Mouse (Mus musculus) forebrain, postnatal 0 days (tissue): ENCODE measurements at regions not wholly inside any gene's neighbourhood (a gene's known extent, or its start where the extent isn't known, plus 50 kb on each side); places are given as distances from the start of the nearest gene placed in this dataset.
A peak's percentile ranks its signal among the peaks of the same experiment; 100 is the strongest.

Experiments
- ATAC-seq: fragments of 200-750 bp; cut with Nextera tagmentation; 2 replicates; pipeline ENCODE4 v1.8.0; 2017; ENCODE audit warnings: mild to moderate bottlenecking, moderate library complexity
- DNase-seq: peaks from one replicate; pipeline ENCODE4 v3.0.0-alpha.2; 2015
- H3K27ac ChIP-seq: fragments of 300-500 bp; sonication (generic); 2 replicates; pipeline ENCODE4 v1.5.1; 2014; ENCODE audit warnings: low read depth, mild to moderate bottlenecking, antibody characterized with exemption, low read length, moderate library complexity, mixed read lengths
- H3K27me3 ChIP-seq: fragments of 300-500 bp; sonication (generic); 2 replicates; pipeline ENCODE4 v1.6.1; 2014; ENCODE audit warnings: mild to moderate bottlenecking, low read length, mixed read lengths; ENCODE audit not compliant: insufficient read depth
- H3K36me3 ChIP-seq: fragments of 300-500 bp; sonication (generic); 2 replicates; pipeline ENCODE4 v1.6.1; 2014; ENCODE audit warnings: mild to moderate bottlenecking, moderate library complexity; ENCODE audit not compliant: insufficient read depth
- H3K4me1 ChIP-seq: fragments of 300-500 bp; sonication (generic); 2 replicates; pipeline ENCODE4 v1.6.1; 2014; ENCODE audit warnings: antibody characterized with exemption; ENCODE audit not compliant: insufficient read depth
- H3K4me2 ChIP-seq: fragments of 300-500 bp; sonication (generic); 2 replicates; pipeline ENCODE4 v1.6.1; 2014; ENCODE audit warnings: low read depth, mild to moderate bottlenecking, moderate library complexity
- H3K4me3 ChIP-seq: fragments of 300-500 bp; sonication (generic); 2 replicates; pipeline ENCODE4 v1.5.1; 2014; ENCODE audit warnings: low read depth, low read length, mixed read lengths
- H3K9ac ChIP-seq: fragments of 300-500 bp; sonication (generic); 2 replicates; pipeline ENCODE4 v1.6.1; 2014; ENCODE audit warnings: mild to moderate bottlenecking
- H3K9me3 ChIP-seq: fragments of 300-500 bp; sonication (generic); 2 replicates; pipeline ENCODE4 v1.6.1; 2016; ENCODE audit warnings: low read length
- CTCF ChIP-seq: sonication (generic); IDR thresholded peaks from 2 replicates; pipeline ENCODE4 v1.5.1; 2016; ENCODE audit warnings: antibody characterized with exemption, control low read depth, low read depth
- WGBS: fragments of 180-500 bp; shearing (Covaris S2); extraction: QIAGEN DNeasy Blood & Tissue Kit; methylation state at CpG from one replicate; pipeline ENCODE4 v1.1.7; 2014; 5-methylcytosine and 5-hydroxymethylcytosine counted together

DNA sequence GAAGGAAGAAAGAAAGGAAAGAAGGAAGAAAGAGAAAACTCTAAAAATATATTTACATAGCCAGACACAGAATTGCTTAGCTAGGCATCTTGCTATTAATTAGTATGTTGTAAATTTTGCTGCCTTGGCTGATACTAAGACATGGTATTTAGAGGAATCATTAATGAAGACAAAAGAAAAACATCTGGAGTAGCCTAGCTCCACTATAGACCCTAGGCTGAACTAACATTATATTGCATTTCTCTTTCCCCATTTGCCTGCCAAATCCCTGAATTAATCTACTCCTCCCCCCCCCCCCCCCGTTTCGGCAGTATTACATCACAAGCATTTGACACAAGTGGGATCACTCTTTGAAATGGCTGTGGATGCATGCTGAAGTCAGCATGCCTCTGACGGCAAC lies 206.1 kb upstream of the Tet2 start:
- peak; percentile 15 for ATAC-seq
- Histone ChIP-seq H3K9me3 (no peaks in the 10 kb centered on the region), H3K4me2 (no peak overlapping the region), H3K27me3 (no peaks in the 10 kb centered on the region), H3K4me3 (no peak overlapping the region), H3K27ac (no peak overlapping the region), H3K9ac (no peak overlapping the region), H3K36me3 (no peaks in the 10 kb centered on the region), H3K4me1 (no peaks in the 10 kb centered on the region)
- TF ChIP-seq CTCF = no peak
- DNase-seq = no peak
- WGBS = 45% methylated on average over 3 of the region's 3 CpGs

DNA sequence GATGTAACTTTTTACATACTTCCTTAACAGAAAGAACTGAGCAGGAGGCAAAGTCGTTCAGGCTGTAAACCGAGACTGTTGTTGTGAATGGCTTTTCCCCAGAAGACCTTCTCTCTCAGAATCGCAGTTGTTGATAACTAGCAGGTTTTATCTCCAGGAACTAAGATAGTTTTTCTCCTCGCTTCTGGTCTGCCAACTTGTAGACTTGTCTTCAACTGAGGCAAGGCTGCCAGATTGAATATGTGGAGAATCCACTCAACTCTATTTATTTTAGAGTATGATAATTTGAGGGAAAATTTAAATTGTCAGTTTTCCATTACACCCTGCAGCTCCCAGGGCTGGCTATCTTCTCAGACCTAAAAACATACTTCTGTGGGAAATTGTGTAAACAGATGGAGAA lies 206.6 kb upstream of the Tet2 start:
- Histone ChIP-seq H3K27me3 (no peaks in the 10 kb centered on the region), H3K9ac (no peak overlapping the region), H3K4me3 (no peak overlapping the region), H3K36me3 (no peaks in the 10 kb centered on the region), H3K4me2 (no peak overlapping the region), H3K9me3 (no peaks in the 10 kb centered on the region), H3K4me1 (no peaks in the 10 kb centered on the region), H3K27ac (no peak overlapping the region)
- TF ChIP-seq CTCF = no peak
- WGBS = 65% methylated on average over 4 of the region's 4 CpGs
- peak; percentile 53 for DNase-seq
- peak; percentile 64 for ATAC-seq

DNA sequence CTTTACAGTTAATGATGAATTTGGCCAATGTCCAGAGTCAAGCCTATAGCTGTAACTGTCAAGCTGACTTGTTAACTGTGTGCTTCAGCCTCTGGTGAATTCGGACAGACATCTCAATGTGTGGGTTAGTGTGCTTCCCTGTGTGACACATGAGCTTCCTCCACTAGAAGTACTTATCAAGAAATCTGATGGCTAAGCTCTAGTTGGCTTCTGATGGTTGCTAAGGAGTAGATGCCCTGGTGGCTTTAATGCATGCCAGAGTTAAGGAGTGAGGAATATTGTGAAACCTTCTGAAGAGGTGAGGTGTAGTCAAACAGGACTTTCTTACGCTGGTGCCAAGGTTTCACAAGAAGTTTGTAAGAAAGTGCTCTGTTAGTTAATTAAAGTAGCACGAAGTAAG lies 208.1 kb upstream of the Tet2 start:
- Histone ChIP-seq H3K36me3 (no peaks in the 10 kb centered on the region), H3K9me3 (no peaks in the 10 kb centered on the region), H3K4me3 (no peak overlapping the region), H3K4me2 (no peak overlapping the region), H3K27me3 (no peaks in the 10 kb centered on the region), H3K4me1 (0 out of 2 replicates have a peak, but pooled peaks cover under 1% of the 10 kb centered on the region), H3K9ac (no peak overlapping the region), H3K27ac (no peak overlapping the region)
- DNase-seq (no peak), ATAC-seq (no peak)
- WGBS = 55% methylated on average over 3 of the region's 3 CpGs
- no peak for TF ChIP-seq CTCF

DNA sequence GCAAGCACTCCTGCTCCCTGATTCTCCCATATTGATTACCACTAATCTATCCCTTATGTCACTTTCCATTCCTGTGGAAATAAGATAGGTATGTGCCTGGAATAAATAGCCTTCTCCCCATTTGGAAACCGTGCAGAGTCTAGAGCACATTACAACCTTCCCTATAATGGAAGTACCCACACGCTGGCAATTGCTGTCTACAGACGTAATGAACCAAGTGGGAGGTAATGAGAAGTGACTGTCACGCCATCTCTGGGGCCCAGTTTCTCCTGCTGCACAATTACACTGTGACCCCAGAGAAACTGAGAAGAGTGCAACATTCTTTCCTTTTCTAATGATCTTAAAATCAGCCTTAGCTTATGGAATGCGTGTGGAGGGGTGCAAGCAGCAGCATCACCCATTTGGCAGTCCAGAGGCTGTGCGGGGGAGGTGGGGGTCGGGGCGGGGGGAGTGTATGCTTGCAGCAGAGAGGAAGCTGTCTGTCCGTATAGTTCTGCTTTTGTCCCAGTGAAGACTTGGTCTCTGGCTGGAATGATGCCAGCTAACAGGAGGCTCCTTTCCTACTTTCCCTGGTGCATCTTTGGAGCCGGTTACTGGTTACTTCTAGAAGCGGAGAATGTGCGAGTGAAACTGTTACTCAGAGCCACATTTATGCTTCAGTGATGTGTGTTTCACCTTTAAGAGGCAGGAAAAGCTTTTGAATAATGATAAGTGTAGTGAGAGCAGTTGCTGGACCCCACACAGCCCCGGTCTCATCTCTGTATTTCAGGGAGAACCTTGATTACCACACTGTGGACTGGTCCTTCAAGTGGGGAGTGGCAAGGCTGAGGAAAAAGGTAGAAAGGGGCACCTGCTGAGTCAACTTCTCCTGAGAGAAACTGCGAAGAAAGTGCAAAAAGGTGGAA lies 209.3 kb upstream of the Tet2 start:
- H3K36me3 ChIP-seq = no peaks in the 10 kb centered on the region
- no peak for TF ChIP-seq CTCF
- ATAC-seq (no peak), DNase-seq (peak; percentile 44)
- 0 out of 2 replicates have a peak, but pooled peaks cover 4% of the 10 kb centered on the region for H3K4me1 ChIP-seq
- H3K4me3 ChIP-seq = no peak overlapping the region
- H3K9ac ChIP-seq = no peak overlapping the region
- H3K4me2 ChIP-seq = peak overlapping the region; percentile 27
- H3K27ac ChIP-seq = no peak overlapping the region
- no peaks in the 10 kb centered on the region for H3K27me3 ChIP-seq
- WGBS = 11% methylated on average over 14 of the region's 14 CpGs
- H3K9me3 ChIP-seq = no peaks in the 10 kb centered on the region

DNA sequence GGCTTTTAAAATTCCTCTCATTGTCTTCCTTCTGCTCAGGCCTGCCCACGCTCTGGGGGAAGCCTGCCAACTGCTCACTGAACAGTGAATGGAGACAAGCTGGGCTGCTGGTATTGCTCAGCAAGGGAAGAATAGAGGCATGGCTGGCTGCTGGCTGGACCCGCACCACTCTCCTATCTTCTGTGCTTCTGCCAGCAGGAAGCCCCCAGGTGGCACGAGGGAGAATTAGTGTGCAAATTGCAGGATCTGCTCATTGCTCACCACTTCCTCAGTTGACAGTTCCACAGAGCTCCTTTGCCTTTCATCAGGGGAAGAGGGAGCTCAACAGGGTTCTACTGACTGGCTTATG lies 209.9 kb upstream of the Tet2 start:
- peak; percentile 32; the same call in 1 of the 2 replicates for TF ChIP-seq CTCF
- 4% methylated on average over 3 of the region's 3 CpGs for WGBS

DNA sequence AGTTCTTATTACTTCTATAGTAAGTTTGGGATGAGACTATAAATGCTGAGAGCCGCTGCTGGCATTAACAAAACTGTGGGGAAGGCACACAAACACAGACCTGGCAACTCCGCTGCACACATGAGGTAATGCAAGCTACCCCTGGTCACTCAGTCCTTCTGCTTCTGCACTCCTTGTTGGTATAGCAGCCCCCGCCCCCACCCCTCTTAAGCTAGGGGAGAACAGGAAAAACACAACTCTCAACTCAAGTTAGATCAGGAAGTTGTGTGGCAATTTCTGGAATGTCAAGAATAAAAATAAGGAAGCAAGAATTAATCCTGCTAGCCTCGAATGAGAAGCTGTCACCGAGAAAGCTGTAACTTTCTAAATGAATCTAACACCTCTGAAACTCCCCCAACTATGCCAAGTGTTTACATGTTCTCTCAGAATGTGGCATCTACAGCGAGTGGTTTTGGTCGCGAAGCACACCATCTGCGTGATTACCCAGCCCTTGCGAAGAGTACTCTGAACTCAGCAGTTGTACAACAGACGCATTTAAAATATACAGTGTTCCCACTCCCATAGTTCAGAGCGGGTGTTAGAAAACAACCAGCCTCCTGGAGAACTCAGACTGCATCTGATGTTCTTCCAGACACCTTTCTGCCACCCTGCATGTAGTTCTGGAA lies 212.9 kb upstream of the Tet2 start:
- no peaks in the 10 kb centered on the region for H3K36me3 ChIP-seq
- no peaks in the 10 kb centered on the region for H3K9me3 ChIP-seq
- H3K4me2 ChIP-seq = 0 out of 2 replicates have a peak overlapping the region, but pooled peaks have one; percentile 10
- DNase-seq (peak; percentile 76), ATAC-seq (peak; percentile 93)
- H3K27ac ChIP-seq = no peak overlapping the region; the same call in 1 of the 2 replicates
- TF ChIP-seq CTCF = no peak
- H3K4me3 ChIP-seq = no peak overlapping the region
- no peaks in the 10 kb centered on the region for H3K27me3 ChIP-seq
- no peak overlapping the region for H3K9ac ChIP-seq
- 49% methylated on average over 12 of the region's 12 CpGs for WGBS
- H3K4me1 ChIP-seq = 0 out of 2 replicates have a peak, but pooled peaks cover 4% of the 10 kb centered on the region

More for the DNA sequence above, 209.9 kb upstream of the Tet2 start:
- H3K9ac ChIP-seq = no peak overlapping the region
- no peaks in the 10 kb centered on the region for H3K27me3 ChIP-seq
- no peaks in the 10 kb centered on the region for H3K9me3 ChIP-seq
- H3K4me1 ChIP-seq = 0 out of 2 replicates have a peak, but pooled peaks cover 4% of the 10 kb centered on the region
- ATAC-seq (peak; percentile 49; the same call in 1 of the 2 replicates), DNase-seq (peak; percentile 74)
- no peaks in the 10 kb centered on the region for H3K36me3 ChIP-seq
- H3K4me3 ChIP-seq = no peak overlapping the region
- H3K4me2 ChIP-seq = peak overlapping the region; percentile 27
- no peak overlapping the region; the same call in 1 of the 2 replicates for H3K27ac ChIP-seq

DNA sequence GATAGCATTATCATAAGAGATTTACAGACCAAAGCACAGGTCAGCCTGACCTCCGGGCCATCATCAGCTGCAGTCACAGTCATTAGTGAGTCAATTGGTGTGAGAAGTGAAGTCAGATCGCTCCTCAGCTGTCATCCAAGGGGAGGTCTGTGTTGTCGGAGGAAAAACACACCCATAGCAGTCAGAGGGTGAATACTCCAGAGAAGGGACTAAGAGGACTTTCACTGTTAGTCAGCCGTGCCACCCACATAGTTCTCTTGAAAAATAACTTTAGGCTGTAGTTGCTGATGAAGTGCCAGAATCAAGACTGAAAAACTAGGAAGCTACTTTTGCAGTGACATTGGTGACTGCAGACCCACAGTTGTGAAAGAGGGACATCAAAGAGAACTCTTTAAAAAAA lies 213.5 kb upstream of the Tet2 start:
- Histone ChIP-seq H3K4me1 (0 out of 2 replicates have a peak, but pooled peaks cover 4% of the 10 kb centered on the region), H3K9ac (no peak overlapping the region), H3K4me3 (no peak overlapping the region), H3K4me2 (0 out of 2 replicates have a peak overlapping the region, but pooled peaks have one; percentile 10), H3K9me3 (no peaks in the 10 kb centered on the region), H3K36me3 (no peaks in the 10 kb centered on the region), H3K27me3 (no peaks in the 10 kb centered on the region), H3K27ac (no peak overlapping the region; the same call in 1 of the 2 replicates)
- peak; percentile 35 for DNase-seq
- ATAC-seq = peak; percentile 58
- WGBS = 32% methylated on average over 4 of the region's 4 CpGs
- TF ChIP-seq CTCF = no peak
